18 mouse cellular contexts compared by ENCODE assay signal in genomic region chr2:31214211-31214796, GRCm38 (mm10). TPM values are rescaled to one million over a fixed set of nuclear protein-coding genes. Genes with fewer than 3 reads are reported as not detected.
A peak's percentile ranks its signal among the peaks of the same experiment; 100 is the strongest.
DNase-seq lines count a peak whose midpoint lies in the region; ATAC-seq and TF ChIP-seq lines count a peak whose summit lies in the region.
"Had no signal": no experiment of that assay in that cellular context is flagged by ENCODE, and none has a peak within 500 bp of the region (broad histone marks: within the 10 kb centered on the region; RNA-seq: fewer than 3 reads in every experiment).

No protein-coding gene starts in this region.

- peak overlapping the region; percentile 46 for H3K9ac ChIP-seq in heart, embryonic 14.5 days (ENCODE audit: low read length)
- H3K9ac ChIP-seq: liver, embryonic 15.5 days had no signal

- WGBS in heart, embryonic 14.5 days, result 43% methylated on average over 16 of the region's 16 CpGs

- peaks cover 68% of the 10 kb centered on the region for H3K36me3 ChIP-seq in heart, embryonic 14.5 days (ENCODE audit: control insufficient read depth, insufficient read depth, low read length)

- peak overlapping the region; percentile 28; the same call in 1 of the 2 replicates for H3K27ac ChIP-seq in layer of hippocampus, adult 2 months
- peak overlapping the region; percentile 69 to 79 for H3K27ac ChIP-seq in heart, embryonic 14.5 days (replicated peaks in 1 of 2; ENCODE audit: control insufficient read depth in 1 of 2, insufficient read depth in 1 of 2, low read depth in 2 of 2, low read length in 2 of 2)
- H3K27ac ChIP-seq: liver, embryonic 15.5 days had no signal

- no peaks in the 10 kb centered on the region for H3K9me3 ChIP-seq in heart, embryonic 14.5 days (ENCODE audit: control insufficient read depth, low read length)
- H3K9me3 ChIP-seq: liver, embryonic 15.5 days had no signal

- peak; percentile 25; the same call in 1 of the 2 replicates for ATAC-seq in frontal cortex, adult (ENCODE audit: low TSS enrichment)
- ATAC-seq in heart, embryonic 14.5 days (ENCODE audit: insufficient number of reproducible peaks, insufficient read depth, low FRiP score, low read depth), result peak; percentile 33; the same call in 1 of the 2 replicates
- ATAC-seq in megakaryocyte progenitor cell, adult 5-6 weeks (replicated peaks; ENCODE audit: poor library complexity), result no peak
- ATAC-seq: intestine, postnatal 0 days had no signal

- no peak for TF ChIP-seq CTCF in layer of hippocampus, adult 2 months (conservative IDR thresholded peaks at IDR 0.05)

- no peaks in the 10 kb centered on the region for H3K27me3 ChIP-seq in heart, embryonic 14.5 days (ENCODE audit: control insufficient read depth, insufficient read depth, low read length)
- H3K27me3 ChIP-seq: liver, embryonic 15.5 days had no signal

- no peak for DNase-seq in frontal cortex, postnatal 14 days (ENCODE audit: low spot score in 2 of 2)
- peak in 1 of 2 experiments; percentile 29 for DNase-seq in layer of hippocampus, adult 2 months (ENCODE audit: low spot score in 2 of 2)
- DNase-seq in layer of hippocampus, postnatal 25 days (ENCODE audit: extremely low spot score in 1 of 2, low spot score in 1 of 2), result no peak
- DNase-seq in R1 (ENCODE audit: low read depth, low spot score), result peak; percentile 32
- DNase-seq in adrenal gland, postnatal 4 days (ENCODE audit: low spot score in 2 of 2), result no peak
- DNase-seq: cerebellum, adult 18-20 months; kidney, postnatal 10 days; layer of hippocampus, postnatal 36 days; lung, postnatal 36 days; right cerebral cortex, postnatal 14 days; thymus, adult 18-20 months had no signal

- H3K4me1 ChIP-seq in heart, embryonic 14.5 days (ENCODE audit: control insufficient read depth in 2 of 2, insufficient read depth in 2 of 2, low read length in 2 of 2), result peaks cover 57 to 79% of the 10 kb centered on the region in 2 experiments
- H3K4me1 ChIP-seq: liver, embryonic 15.5 days had no signal

- H3K4me3 ChIP-seq in layer of hippocampus, adult 2 months, result no peak overlapping the region
- H3K4me3 ChIP-seq in heart, embryonic 14.5 days (ENCODE audit: control insufficient read depth in 1 of 2, insufficient read depth in 1 of 2, low read depth in 1 of 2, low read length in 2 of 2), result no peak overlapping the region
- H3K4me3 ChIP-seq: liver, embryonic 15.5 days had no signal

- H3K4me2 ChIP-seq in heart, embryonic 14.5 days (ENCODE audit: low read length), result no peak overlapping the region
- H3K4me2 ChIP-seq: liver, embryonic 15.5 days had no signal

RNA-seq across cellular contexts. Expression of gene Ncs1, which starts 31.3 kb away (rescaled TPM):
- total RNA-seq in layer of hippocampus, adult 2 months (2021), result 100 to 1,000 TPM; 285 to 294 TPM
- total RNA-seq in layer of hippocampus, postnatal 25 days (2021), result 100 to 1,000 TPM; 259 to 284 TPM
- 51.7 and 52.2 TPM in 2 replicates for polyA plus RNA-seq in heart, embryonic 14.5 days (2014; fragmentation: Nextera tagmentation; extraction: Ambion mirVana)
- 1.2 and 2.3 TPM in 2 replicates for total RNA-seq in megakaryocyte progenitor cell, adult 5-6 weeks (2015)
- total RNA-seq in megakaryocyte progenitor cell, adult 5-6 weeks (2017), result 1.7 TPM in 2 replicates
- total RNA-seq in adrenal gland, postnatal 4 days (2021), result 10 to 100 TPM in 1 of 2 experiments, 1 to 10 TPM in 1; 8.0 to 15.4 TPM
- total RNA-seq: monocyte, adult 5-6 weeks; neutrophil, adult 5-6 weeks had no signal

Comparison
In these comparisons a context has a peak if more than half of its experiments do, and no peak if none do; other contexts are left out.
1. RNA of gene Ncs1, which starts 31.3 kb away (total RNA-seq): 285 to 294 TPM in layer of hippocampus, adult 2 months and 259 to 284 TPM in layer of hippocampus, postnatal 25 days; 8.0 to 15.4 TPM in adrenal gland, postnatal 4 days and 1.2 to 2.3 TPM in megakaryocyte progenitor cell, adult 5-6 weeks; every median in the first group is over 10 times any median in the second.